Mouse (Mus musculus): ENCODE results near the gene Prep. TPM values are rescaled to one million over a fixed set of nuclear protein-coding genes. Genes with fewer than 3 reads are reported as not detected.

The Prep gene
- polyA plus RNA-seq, 1 experiment from 2014 or later, result 32.4 TPM

DNA sequence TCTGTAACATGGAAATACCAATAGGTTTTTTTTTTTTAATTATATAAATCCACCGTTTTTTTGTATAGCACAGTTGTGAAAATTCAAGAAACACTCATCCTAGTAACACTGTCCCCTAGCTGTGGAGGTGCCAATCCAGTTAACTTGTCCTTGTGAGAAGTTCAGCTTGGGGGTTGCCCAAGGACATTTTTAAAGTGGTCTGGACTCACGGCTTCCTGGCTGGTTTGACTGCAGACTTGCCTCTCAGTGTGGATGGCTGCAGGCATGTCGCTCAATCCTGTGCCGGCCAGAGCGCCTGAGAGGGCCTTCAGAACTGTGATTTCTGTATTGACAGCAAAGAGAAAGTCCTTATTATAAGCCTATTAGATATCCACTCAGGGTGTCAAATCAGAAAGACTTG is 3.4 kb downstream of the Prep start:
- Histone ChIP-seq H3K9me3 (ENCODE audit: control insufficient read depth, low read length) (no peaks in the 10 kb centered on the region), H3K36me3 (ENCODE audit: control insufficient read depth, insufficient read depth, low read length) (no peaks in the 10 kb centered on the region; the same call in 1 of the 2 replicates), H3K27me3 (ENCODE audit: control insufficient read depth, insufficient read depth, low read length) (no peaks in the 10 kb centered on the region), H3K27ac (ENCODE audit: low read depth, low read length) (no peak overlapping the region), H3K4me3 (ENCODE audit: low read depth, low read length) (no peak overlapping the region), H3K4me1 (ENCODE audit: control insufficient read depth, insufficient read depth, low read length) (peaks cover 14% of the 10 kb centered on the region; the same call in 1 of the 2 replicates), H3K4me2 (ENCODE audit: low read depth) (no peak overlapping the region), H3K9ac (ENCODE audit: low read length) (no peak overlapping the region)
- WGBS, result 88% methylated on average over 5 of the region's 5 CpGs
- DNase-seq (ENCODE audit: low spot score), result no peak
- ATAC-seq (ENCODE audit: insufficient read depth, low FRiP score, low TSS enrichment), result no peak

DNA sequence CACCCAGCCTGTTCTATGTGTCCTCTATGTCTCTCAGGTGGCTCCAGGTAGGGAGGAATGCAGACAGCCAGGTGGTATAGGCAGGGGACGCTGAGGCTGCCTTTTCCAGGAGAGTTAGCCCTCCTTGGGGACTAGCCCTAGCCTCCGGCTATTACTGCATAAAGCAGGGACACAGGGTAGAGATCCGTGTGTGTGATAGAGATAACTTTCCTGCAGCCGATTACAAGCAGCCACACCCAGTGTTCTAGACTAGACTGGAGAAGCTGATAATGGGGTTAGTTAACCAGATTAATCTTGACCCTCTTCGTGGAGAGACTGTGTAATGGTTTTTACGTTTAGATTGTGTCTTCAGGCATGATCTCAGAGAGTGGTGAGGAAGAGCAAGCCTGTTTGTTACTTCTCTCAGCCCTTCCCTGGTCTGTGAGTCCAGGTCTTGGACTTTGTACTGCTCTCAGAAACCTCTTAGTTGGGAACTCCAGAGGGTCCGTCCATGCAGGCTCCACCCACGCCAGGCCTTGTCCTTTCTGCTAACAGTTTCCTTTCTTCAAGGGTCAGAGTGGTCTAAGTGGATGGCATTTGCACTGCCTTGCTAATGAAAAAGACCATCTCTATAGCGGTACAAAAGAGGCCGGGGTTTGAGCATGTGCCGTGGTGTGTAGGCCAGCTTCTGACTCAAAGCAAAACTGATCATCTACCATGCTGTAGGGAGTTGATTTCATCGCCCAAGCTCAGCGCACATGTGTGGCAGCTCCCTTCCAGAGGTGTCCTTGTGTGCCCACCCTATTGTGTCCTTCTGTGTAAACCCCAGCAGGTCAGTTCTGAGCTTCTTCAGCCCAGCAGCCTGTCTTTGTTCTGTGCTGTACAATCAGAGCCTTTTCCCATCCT is 4.2 kb downstream of the Prep start:
- Histone ChIP-seq H3K4me1 (ENCODE audit: control insufficient read depth, insufficient read depth, low read length) (peaks cover 13% of the 10 kb centered on the region; the same call in 1 of the 2 replicates), H3K27me3 (ENCODE audit: control insufficient read depth, insufficient read depth, low read length) (no peaks in the 10 kb centered on the region), H3K9ac (ENCODE audit: low read length) (no peak overlapping the region), H3K27ac (ENCODE audit: low read depth, low read length) (no peak overlapping the region), H3K9me3 (ENCODE audit: control insufficient read depth, low read length) (no peaks in the 10 kb centered on the region), H3K36me3 (ENCODE audit: control insufficient read depth, insufficient read depth, low read length) (no peaks in the 10 kb centered on the region; the same call in 1 of the 2 replicates), H3K4me2 (ENCODE audit: low read depth) (no peak overlapping the region), H3K4me3 (ENCODE audit: low read depth, low read length) (no peak overlapping the region)
- ATAC-seq (ENCODE audit: insufficient read depth, low FRiP score, low TSS enrichment) (no peak), DNase-seq (ENCODE audit: low spot score) (no peak)
- WGBS, result 89% methylated on average over 13 of the region's 13 CpGs

DNA sequence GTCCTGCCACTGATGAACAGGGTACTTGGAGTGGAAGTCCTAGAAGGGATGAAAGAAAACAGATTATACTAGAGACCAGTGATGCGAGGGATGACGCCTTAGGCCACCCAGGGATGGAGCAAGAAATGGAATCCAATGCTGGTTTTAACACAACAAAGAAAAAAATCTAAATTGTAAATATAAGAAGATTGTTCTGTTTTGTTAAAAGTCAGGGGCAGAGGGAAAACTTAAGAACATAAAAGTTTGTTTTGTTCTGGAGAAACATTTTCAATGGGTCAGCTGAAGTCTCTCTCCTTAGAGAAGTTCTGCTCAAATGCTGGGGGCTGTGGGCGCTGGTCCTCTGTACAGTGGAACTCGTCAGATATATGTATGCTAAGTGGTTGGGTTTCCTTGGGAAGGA is 5.3 kb downstream of the Prep start:
- no peaks in the 10 kb centered on the region for H3K9me3 ChIP-seq (ENCODE audit: control insufficient read depth, low read length)
- ATAC-seq (ENCODE audit: insufficient read depth, low FRiP score, low TSS enrichment) (no peak), DNase-seq (ENCODE audit: low spot score) (no peak)
- no peak overlapping the region for H3K9ac ChIP-seq (ENCODE audit: low read length)
- no peak overlapping the region for H3K4me3 ChIP-seq (ENCODE audit: low read depth, low read length)
- no peaks in the 10 kb centered on the region for H3K27me3 ChIP-seq (ENCODE audit: control insufficient read depth, insufficient read depth, low read length)
- WGBS, result 98% methylated on average over 4 of the region's 4 CpGs
- H3K4me1 ChIP-seq (ENCODE audit: control insufficient read depth, insufficient read depth, low read length), result peaks cover 11% of the 10 kb centered on the region; the same call in 1 of the 2 replicates
- H3K36me3 ChIP-seq (ENCODE audit: control insufficient read depth, insufficient read depth, low read length), result no peaks in the 10 kb centered on the region; the same call in 1 of the 2 replicates
- H3K27ac ChIP-seq (ENCODE audit: low read depth, low read length), result no peak overlapping the region
- H3K4me2 ChIP-seq (ENCODE audit: low read depth), result no peak overlapping the region

DNA sequence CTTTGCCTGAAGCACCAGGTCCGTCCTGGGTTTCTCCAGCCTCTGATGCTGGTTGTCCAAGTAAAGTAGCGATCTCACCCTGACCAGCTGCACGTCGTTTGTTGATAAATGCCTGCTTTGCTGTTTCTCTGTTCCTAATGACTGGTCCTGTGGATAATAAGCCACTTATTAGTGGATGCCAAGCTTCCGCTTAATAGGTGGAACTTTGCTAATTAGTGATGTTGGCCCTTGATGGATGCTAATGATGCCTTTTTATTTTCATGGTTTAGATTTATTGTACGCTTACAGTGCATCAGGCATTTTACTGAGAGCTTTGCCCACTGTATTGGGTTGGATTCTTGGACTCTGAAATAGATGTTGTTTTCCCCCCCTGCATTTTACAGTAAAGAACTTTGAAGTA is 7.5 kb downstream of the Prep start:
- Histone ChIP-seq H3K9me3 (ENCODE audit: control insufficient read depth, low read length) (no peaks in the 10 kb centered on the region), H3K36me3 (ENCODE audit: control insufficient read depth, insufficient read depth, low read length) (no peaks in the 10 kb centered on the region; the same call in 1 of the 2 replicates), H3K4me2 (ENCODE audit: low read depth) (no peak overlapping the region), H3K9ac (ENCODE audit: low read length) (no peak overlapping the region), H3K4me1 (ENCODE audit: control insufficient read depth, insufficient read depth, low read length) (no peaks in the 10 kb centered on the region), H3K4me3 (ENCODE audit: low read depth, low read length) (no peak overlapping the region), H3K27me3 (ENCODE audit: control insufficient read depth, insufficient read depth, low read length) (no peaks in the 10 kb centered on the region), H3K27ac (ENCODE audit: low read depth, low read length) (no peak overlapping the region)
- WGBS, result 87% methylated on average over 6 of the region's 6 CpGs
- ATAC-seq (ENCODE audit: insufficient read depth, low FRiP score, low TSS enrichment) (no peak), DNase-seq (ENCODE audit: low spot score) (no peak)

DNA sequence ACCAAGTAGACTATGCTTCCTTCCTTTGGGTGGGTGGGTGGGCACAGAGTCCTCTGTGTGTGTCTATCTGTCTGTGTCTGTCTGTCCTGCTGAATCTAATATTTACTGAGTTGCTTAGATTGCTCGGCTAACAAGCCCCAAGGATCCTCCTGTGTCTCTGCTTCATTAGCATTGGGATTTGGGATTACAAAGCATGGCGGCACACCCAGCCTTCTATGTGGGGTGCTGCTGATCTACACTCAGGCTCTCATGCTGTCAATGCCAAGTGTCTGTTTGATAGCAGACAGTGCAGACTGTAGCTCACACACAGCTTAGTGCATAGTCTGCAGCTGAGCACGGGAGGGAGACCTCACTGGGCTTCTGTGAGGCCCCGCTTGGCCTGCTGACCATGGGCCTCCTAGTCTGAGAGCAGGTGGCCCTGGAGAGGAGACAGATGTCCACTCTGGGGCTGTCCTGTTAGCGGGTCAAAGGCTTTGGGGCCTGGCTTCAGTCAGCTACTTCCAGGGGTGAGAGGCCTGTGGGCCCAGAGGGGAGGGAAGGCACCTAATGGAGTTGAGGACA is 8.6 kb downstream of the Prep start:
- no peak overlapping the region for H3K4me2 ChIP-seq (ENCODE audit: low read depth)
- H3K36me3 ChIP-seq (ENCODE audit: control insufficient read depth, insufficient read depth, low read length), result no peaks in the 10 kb centered on the region; the same call in 1 of the 2 replicates
- no peak overlapping the region for H3K4me3 ChIP-seq (ENCODE audit: low read depth, low read length)
- H3K27me3 ChIP-seq (ENCODE audit: control insufficient read depth, insufficient read depth, low read length), result no peaks in the 10 kb centered on the region
- no peaks in the 10 kb centered on the region for H3K4me1 ChIP-seq (ENCODE audit: control insufficient read depth, insufficient read depth, low read length)
- H3K9me3 ChIP-seq (ENCODE audit: control insufficient read depth, low read length), result no peaks in the 10 kb centered on the region
- ATAC-seq (ENCODE audit: insufficient read depth, low FRiP score, low TSS enrichment), result no peak
- no peak overlapping the region for H3K9ac ChIP-seq (ENCODE audit: low read length)
- 75% methylated on average over 5 of the region's 5 CpGs for WGBS
- DNase-seq (ENCODE audit: low spot score), result no peak
- H3K27ac ChIP-seq (ENCODE audit: low read depth, low read length), result no peak overlapping the region

DNA sequence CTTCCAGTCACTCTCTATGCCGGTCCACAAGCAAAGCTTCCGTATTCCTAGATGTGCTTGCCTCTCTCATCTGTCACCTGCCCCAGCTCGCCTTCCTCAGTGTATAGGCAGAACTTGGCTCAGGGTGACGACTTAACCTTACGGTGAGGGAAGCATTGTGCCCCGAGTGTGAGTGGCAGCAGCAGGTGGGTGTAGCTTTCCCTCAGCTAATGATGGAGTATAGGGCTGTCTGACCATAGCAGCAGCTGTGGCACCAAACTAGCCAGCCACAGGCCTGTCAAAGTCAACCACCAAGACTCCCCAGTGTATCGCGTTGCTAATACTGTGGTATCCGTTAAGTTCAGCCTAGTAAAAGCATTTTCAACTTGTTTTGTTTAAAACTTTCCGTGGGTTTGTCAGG is 9.6 kb downstream of the Prep start:
- H3K36me3 ChIP-seq (ENCODE audit: control insufficient read depth, insufficient read depth, low read length), result no peaks in the 10 kb centered on the region; the same call in 1 of the 2 replicates
- no peak overlapping the region for H3K9ac ChIP-seq (ENCODE audit: low read length)
- ATAC-seq (ENCODE audit: insufficient read depth, low FRiP score, low TSS enrichment) (no peak), DNase-seq (ENCODE audit: low spot score) (no peak)
- H3K27me3 ChIP-seq (ENCODE audit: control insufficient read depth, insufficient read depth, low read length), result no peaks in the 10 kb centered on the region
- H3K27ac ChIP-seq (ENCODE audit: low read depth, low read length), result no peak overlapping the region
- 81% methylated on average over 10 of the region's 10 CpGs for WGBS
- no peak overlapping the region for H3K4me3 ChIP-seq (ENCODE audit: low read depth, low read length)
- no peaks in the 10 kb centered on the region for H3K4me1 ChIP-seq (ENCODE audit: control insufficient read depth, insufficient read depth, low read length)
- H3K9me3 ChIP-seq (ENCODE audit: control insufficient read depth, low read length), result no peaks in the 10 kb centered on the region
- H3K4me2 ChIP-seq (ENCODE audit: low read depth), result no peak overlapping the region

DNA sequence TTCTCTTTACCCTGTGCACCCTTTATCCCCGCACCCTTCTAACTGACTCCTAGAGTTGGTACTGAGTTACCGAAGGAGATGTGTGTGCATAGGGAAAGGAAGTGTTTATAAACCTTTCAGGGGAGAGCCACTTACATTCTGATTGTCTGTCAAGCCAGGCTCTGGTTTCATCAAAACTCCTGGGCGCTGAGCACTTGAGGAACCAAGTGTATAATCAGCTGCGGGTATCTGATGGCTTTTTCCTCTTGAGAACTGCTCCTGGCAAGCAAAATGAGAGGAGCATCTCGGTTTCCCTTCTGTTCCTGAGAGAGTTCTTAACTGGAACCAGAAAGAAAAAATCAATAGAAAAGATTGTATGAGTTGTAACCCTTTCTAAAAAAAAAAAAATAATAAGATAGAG is 10.3 kb downstream of the Prep start:
- H3K27ac ChIP-seq (ENCODE audit: low read depth, low read length), result no peak overlapping the region
- 85% methylated on average over 5 of the region's 5 CpGs for WGBS
- no peak overlapping the region for H3K4me2 ChIP-seq (ENCODE audit: low read depth)
- no peak overlapping the region for H3K4me3 ChIP-seq (ENCODE audit: low read depth, low read length)
- no peaks in the 10 kb centered on the region; the same call in 1 of the 2 replicates for H3K36me3 ChIP-seq (ENCODE audit: control insufficient read depth, insufficient read depth, low read length)
- no peak overlapping the region for H3K9ac ChIP-seq (ENCODE audit: low read length)
- no peaks in the 10 kb centered on the region for H3K4me1 ChIP-seq (ENCODE audit: control insufficient read depth, insufficient read depth, low read length)
- H3K27me3 ChIP-seq (ENCODE audit: control insufficient read depth, insufficient read depth, low read length), result no peaks in the 10 kb centered on the region
- H3K9me3 ChIP-seq (ENCODE audit: control insufficient read depth, low read length), result no peaks in the 10 kb centered on the region
- ATAC-seq (ENCODE audit: insufficient read depth, low FRiP score, low TSS enrichment), result no peak
- no peak for DNase-seq (ENCODE audit: low spot score)

DNA sequence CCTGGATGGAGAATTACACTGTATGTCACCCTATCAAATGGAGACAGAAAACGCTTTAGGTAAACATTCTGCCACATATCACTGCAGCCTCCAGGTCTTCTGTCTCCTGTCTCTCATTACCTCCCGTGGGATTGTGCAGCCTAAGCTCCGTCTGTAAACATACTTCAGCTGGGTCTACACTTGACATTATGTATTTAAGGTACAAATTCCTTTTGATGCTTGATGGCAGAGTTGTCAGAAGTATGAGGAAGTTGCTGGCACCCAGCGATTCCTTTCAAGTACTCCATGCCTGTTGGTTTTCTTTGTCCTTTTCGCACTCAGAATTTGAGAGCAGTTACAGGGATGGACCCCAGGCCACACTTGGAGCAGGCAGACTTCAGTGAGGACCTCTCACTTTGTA is 12.8 kb downstream of the Prep start:
- Histone ChIP-seq H3K27me3 (ENCODE audit: control insufficient read depth, insufficient read depth, low read length) (no peaks in the 10 kb centered on the region), H3K9ac (ENCODE audit: low read length) (no peak overlapping the region), H3K36me3 (ENCODE audit: control insufficient read depth, insufficient read depth, low read length) (no peaks in the 10 kb centered on the region), H3K27ac (ENCODE audit: low read depth, low read length) (no peak overlapping the region), H3K9me3 (ENCODE audit: control insufficient read depth, low read length) (no peaks in the 10 kb centered on the region), H3K4me2 (ENCODE audit: low read depth) (no peak overlapping the region), H3K4me1 (ENCODE audit: control insufficient read depth, insufficient read depth, low read length) (no peaks in the 10 kb centered on the region), H3K4me3 (ENCODE audit: low read depth, low read length) (no peak overlapping the region)
- DNase-seq (ENCODE audit: low spot score) (no peak), ATAC-seq (ENCODE audit: insufficient read depth, low FRiP score, low TSS enrichment) (no peak)
- WGBS, result 81% methylated on average over 5 of the region's 5 CpGs

DNA sequence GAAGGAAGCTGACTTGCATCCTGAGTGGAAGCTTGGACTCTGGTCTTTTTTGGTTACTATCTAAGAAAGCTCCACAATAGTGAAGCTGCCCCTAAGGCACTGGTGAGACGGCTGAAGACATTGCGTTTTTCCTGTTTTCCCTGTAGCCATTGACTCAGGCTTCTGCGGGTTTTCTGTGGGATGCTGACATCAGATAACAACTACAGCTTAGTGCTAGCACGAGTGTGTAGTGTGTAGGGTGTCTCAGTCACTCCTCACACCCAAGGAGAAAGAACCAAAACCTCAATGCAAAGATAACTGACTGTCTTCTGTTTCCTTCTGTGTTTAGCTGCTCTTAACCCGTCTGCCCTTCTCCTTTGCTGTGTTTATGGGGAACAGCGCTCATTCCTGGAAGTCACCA is 13.5 kb downstream of the Prep start:
- Histone ChIP-seq H3K4me1 (ENCODE audit: control insufficient read depth, insufficient read depth, low read length) (no peaks in the 10 kb centered on the region), H3K27ac (ENCODE audit: low read depth, low read length) (no peak overlapping the region), H3K36me3 (ENCODE audit: control insufficient read depth, insufficient read depth, low read length) (no peaks in the 10 kb centered on the region), H3K9ac (ENCODE audit: low read length) (no peak overlapping the region), H3K27me3 (ENCODE audit: control insufficient read depth, insufficient read depth, low read length) (no peaks in the 10 kb centered on the region), H3K4me3 (ENCODE audit: low read depth, low read length) (no peak overlapping the region), H3K4me2 (ENCODE audit: low read depth) (no peak overlapping the region), H3K9me3 (ENCODE audit: control insufficient read depth, low read length) (no peaks in the 10 kb centered on the region)
- no peak for ATAC-seq (ENCODE audit: insufficient read depth, low FRiP score, low TSS enrichment)
- DNase-seq (ENCODE audit: low spot score), result no peak
- 79% methylated on average over 6 of the region's 6 CpGs for WGBS
